Mouse (Mus musculus) regulatory T cell (primary cell): Measurements from ENCODE around the gene Atp2b1.

Source experiments
- in situ Hi-C: fragments of 300-600 bp; cut with MboI, MseI; formaldehyde crosslinking; loops from one replicate; pipeline ENCODE4 v1.15.1; 2025; ENCODE audit warnings: high pct_unique_total_duplicates

Gene Atp2b1

GRCm38 (mm10) chr10:98913961-98914809 lies at the start of gene Atp2b1:
Gene Atp2b1 (plus strand): TSS chr10:98914406.
- in situ Hi-C loops = no loop called here

GRCm38 (mm10) chr10:98864851-98865250 lies 49.4 kb upstream of the Atp2b1 start:
- in situ Hi-C loops = no loop called here

- in situ Hi-C loops = no loop called here
Observed at GRCm38 (mm10) chr10:98866836-98867370, 47.3 kb upstream of the Atp2b1 start.

DNA sequence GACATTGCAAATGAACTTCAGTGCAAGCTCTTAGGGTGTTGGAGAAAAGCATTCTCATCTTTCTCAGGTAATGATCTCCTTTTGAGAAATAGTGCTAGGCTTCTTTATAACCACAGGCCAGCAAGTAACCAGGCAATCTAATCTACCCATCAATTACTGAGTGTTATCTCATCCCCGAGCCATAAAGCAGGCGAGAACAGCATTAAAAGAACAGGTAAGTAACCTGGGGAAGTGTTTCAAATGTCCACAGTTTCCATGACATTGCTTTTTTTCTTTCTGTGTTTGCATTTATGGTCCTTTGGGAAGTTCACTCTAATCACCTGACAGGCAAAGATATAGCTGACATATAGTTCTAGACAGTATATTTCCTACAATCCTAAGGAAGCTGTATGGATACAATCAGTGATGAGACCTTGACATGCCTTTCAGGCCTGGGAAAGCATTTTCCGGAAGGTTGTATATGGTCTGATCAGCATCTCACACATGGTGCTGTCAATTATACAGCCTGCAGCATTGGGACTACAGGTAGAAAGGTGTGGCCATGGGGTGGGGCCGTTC lies 45.8 kb upstream of the Atp2b1 start:
- in situ Hi-C loops = no loop called here

DNA sequence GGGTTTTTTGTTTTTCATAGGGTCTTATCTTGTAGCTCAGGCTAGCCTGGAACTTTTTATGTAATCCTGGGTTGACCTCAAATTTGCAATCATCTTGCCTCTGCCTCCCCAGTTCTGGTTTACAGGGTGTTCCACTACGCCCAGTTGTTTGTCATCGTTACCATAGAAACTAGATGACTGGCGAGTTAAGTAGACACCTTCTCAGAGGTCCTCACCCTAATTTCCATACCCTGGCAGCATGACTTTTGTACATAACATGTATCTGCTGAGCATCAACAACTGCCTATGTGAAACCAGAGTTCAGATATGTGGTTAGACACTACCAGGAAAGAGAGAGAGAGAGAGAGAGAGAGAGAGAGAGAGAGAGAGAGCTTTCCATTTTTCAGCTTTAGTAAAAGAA lies 36.4 kb upstream of the Atp2b1 start:
- in situ Hi-C loops = no loop called here

DNA sequence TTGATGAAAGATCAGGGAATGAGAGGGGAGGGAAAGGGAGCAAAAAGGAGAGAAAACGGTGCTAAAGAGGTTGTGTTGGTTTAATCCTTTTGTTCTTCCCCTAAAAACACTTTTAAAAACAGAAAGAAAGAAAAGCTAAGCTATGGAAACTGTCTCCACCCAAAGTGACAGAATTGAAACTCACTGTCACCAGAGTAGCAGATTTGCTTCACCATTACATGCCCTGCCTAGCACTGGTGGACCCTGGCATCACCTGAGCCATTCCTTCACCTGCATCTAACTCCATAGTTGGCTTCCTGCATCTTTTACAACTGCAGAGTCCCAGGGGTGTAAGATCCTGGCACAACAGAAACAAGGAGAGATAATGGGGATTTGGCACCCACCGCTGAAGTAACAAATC lies 35.6 kb upstream of the Atp2b1 start:
- in situ Hi-C loops = no loop called here

DNA sequence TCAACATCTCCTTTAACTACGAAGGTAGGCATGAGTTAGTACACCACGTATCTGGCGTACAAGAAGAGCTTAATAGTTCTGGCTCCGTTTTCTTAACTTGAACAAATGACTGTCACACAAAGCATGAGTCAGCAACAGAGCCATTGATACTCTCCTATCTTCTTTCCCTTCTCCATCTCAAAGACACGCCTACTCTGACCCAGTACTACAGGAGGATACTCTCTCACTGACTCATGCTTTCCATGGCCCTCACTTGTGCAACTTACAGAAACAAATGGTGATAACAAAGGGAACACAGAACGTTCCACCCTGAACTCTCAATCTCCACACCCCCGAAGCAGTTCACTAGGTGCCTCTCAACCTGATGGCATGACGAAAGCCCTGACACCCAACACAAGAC lies 34.1 kb upstream of the Atp2b1 start:
- in situ Hi-C loops = no loop called here

- in situ Hi-C loops = no loop called here
Observed at GRCm38 (mm10) chr10:98880711-98881110, 33.5 kb upstream of the Atp2b1 start.

DNA sequence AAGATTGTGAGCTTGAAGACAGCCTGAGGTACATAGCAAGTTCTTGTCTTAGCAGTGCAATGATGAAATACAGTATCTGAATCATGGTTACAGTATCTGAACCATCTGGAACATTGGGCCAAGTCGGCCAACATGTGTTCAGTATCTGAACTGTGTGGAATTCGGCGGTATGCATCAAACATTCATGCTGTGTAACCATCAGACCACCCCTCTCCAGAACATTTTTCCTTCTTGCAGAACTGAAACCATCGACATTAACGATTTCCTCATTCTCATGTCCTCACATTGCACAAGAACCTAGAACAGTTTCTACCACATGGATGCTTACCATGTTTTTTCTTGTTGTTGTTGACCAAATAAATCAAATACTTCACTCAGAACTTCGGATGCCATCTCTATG lies 32.7 kb upstream of the Atp2b1 start:
- in situ Hi-C loops = no loop called here

GRCm38 (mm10) chr10:98882587-98882986 lies 31.6 kb upstream of the Atp2b1 start:
- in situ Hi-C loops = no loop called here

- in situ Hi-C loops = no loop called here
Observed at GRCm38 (mm10) chr10:98884445-98884844, 29.8 kb upstream of the Atp2b1 start.

GRCm38 (mm10) chr10:98886770-98887271 lies 27.4 kb upstream of the Atp2b1 start:
- in situ Hi-C loops = no loop called here

DNA sequence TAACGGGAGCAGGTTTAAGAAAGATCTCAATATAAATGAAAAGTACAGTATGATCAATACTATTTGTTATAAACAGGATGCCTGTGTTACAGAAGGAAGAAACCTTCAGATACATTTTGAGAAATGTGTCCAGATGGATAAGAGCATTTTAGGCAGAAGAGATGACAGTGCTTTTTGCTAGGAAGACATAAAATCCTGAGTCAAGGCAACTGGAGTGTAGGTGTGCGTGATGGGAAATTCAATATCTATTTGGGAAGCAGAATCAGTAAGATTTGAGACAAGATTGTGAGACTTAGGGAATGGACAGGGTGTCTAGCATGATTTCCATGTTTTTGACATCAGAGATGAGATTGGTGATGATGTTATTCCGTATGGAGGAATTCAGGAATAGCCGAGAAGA lies 22.8 kb upstream of the Atp2b1 start:
- in situ Hi-C loops = no loop called here

DNA sequence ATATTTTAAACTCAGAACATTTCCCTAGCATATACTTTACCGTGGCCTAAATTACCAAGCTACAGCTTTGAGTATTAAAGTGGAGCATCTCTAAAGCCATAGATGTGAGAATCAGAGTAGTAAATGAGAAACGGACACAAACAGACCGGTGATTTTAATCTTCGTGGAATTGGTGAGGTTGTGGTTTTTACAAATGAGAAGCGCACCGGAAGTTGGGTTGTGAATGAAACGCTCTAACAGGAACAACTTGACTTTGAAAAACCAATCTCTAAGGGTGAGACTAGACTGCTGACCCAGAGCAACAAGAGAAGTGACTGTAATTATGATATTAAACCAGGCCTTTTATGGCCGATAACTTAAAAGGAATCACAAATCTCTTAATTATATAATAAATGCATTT lies 16.7 kb upstream of the Atp2b1 start:
- in situ Hi-C loops = no loop called here

DNA sequence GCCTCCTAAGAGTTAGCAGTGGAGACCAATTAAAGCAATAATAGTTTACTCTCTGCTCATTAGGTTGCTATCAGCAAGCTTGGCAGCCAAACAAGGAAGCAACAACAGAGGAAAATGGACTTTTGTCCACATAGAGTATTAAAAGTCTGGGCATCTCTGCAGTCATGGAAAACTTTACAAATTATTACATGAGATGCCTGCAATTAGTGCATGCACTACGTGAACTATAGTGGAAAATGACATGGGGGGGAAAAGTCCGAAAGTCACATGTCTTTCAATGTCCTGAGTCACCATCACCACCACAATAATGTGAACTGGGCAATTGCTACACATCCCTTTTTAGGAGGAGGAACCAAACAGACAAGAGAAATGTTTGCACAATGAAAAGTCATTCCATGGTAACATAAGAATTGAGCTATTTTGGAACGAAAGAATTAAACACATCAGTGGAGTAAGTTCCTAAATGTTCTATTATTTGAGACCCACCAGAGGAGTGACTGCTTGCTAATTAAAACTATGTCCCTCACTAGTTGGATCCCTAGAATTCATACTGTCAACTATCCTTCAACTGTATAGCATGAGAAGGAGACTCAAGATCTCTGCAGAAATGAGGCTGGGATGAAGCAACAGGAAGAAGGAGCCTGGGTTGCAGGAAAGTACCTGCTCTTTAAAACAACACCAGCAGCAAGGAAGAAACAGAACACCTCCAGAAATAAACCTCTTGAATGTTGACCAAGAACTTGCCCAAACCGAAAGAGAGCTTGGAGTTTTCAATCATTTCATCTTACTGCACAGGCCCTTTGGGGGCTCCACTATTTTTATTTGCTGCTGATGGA lies 16.1 kb upstream of the Atp2b1 start:
- in situ Hi-C loops = no loop called here

DNA sequence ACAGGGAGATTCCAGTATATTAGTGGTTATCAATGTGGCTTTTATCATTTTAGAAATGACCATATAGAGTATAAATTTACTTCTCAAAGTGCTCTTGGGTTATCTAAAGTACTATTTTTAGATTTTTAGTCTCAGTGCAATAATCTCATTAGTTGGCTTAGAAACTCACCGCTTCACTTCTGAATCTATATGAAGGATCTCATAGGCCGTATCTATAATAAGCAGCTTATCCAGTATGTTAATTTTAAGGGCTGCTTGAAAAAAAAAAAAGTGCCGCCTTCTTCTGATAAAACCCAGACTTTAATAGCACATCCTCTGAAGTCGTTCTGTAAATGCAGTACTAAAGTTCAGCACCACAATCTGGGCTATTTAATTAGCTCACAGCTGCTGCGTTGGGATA lies 12.7 kb upstream of the Atp2b1 start:
- in situ Hi-C loops = no loop called here

DNA sequence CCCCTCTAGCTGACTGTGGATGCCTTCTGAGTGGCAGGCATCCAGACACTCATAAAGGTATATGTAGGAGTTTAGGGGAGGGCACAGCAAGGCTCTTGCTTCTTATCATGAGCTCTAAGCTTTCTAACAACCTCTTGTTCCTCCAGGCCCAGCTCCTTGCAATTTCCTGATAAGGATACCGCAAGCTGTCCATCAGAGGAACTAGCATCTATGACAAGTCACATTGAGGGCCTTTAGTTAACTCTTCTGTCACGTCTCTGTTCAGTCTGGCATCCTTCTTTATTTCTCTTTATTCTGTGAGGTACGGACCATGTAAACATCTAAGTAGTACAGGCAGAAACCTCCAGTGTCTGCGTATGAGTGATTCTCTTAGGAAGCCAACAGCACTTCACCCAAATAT lies 8.2 kb upstream of the Atp2b1 start:
- in situ Hi-C loops = no loop called here

- in situ Hi-C loops = no loop called here
Observed at GRCm38 (mm10) chr10:98906941-98907549, 7.2 kb upstream of the Atp2b1 start.

- in situ Hi-C loops = no loop called here
Observed at GRCm38 (mm10) chr10:98913610-98913960, 621 bp upstream of the Atp2b1 start.

- in situ Hi-C loops = no loop called here
Observed at GRCm38 (mm10) chr10:98914810-98915241, 620 bp downstream of the Atp2b1 start.

- in situ Hi-C loops = no loop called here
Observed at GRCm38 (mm10) chr10:98915398-98915931, 1.3 kb downstream of the Atp2b1 start.
